Comparison of ENCODE assay signal across 21 mouse cellular contexts in the genomic region with DNA sequence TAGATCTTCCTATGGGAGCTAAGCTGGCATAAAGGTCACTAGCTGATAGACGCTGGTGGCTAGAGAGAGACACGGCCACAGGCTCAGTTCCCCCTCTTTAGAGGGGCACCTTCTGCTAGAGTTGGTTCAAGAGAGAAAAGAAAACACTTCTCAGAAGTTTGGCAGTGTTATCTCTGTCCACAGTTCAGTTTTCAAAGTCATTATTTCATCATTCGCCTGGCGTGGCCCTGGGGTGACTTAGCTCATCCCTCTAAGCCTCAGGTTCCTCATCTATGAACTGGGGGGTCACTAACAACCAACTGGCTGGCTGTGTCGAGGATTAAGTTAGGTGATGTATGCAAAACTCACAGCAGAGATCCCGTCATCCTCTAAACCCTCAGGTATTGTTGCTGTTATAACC.
"Had no signal": no experiment of that assay in that cellular context is flagged by ENCODE, and none has a peak within 500 bp of the region (broad histone marks: within the 10 kb centered on the region; RNA-seq: fewer than 3 reads in every experiment).

No protein-coding gene starts in this region.

- ATAC-seq: liver, embryonic 12.5 days had no signal

- H3K4me1 ChIP-seq: limb, embryonic 13.5 days; liver, embryonic 12.5 days; lung, embryonic 15.5 days had no signal

- H3K9me3 ChIP-seq: limb, embryonic 10.5 days; limb, embryonic 13.5 days; liver, embryonic 12.5 days; liver, embryonic 15.5 days; lung, embryonic 15.5 days; midbrain, embryonic 10.5 days; stomach, embryonic 15.5 days had no signal

- H3K4me3 ChIP-seq: layer of hippocampus, adult 2 months; limb, embryonic 10.5 days; limb, embryonic 13.5 days; liver, embryonic 12.5 days; liver, embryonic 15.5 days; lung, embryonic 15.5 days; megakaryocyte, embryonic 14.5 days; midbrain, embryonic 10.5 days; stomach, embryonic 15.5 days had no signal

- H3K27ac ChIP-seq: layer of hippocampus, adult 2 months; limb, embryonic 10.5 days; limb, embryonic 13.5 days; liver, embryonic 12.5 days; liver, embryonic 15.5 days; lung, embryonic 15.5 days; midbrain, embryonic 10.5 days; stomach, embryonic 15.5 days had no signal

- H3K9ac ChIP-seq: limb, embryonic 13.5 days; liver, embryonic 12.5 days; liver, embryonic 15.5 days; lung, embryonic 15.5 days; stomach, embryonic 15.5 days had no signal

- H3K4me2 ChIP-seq: limb, embryonic 13.5 days; liver, embryonic 12.5 days; liver, embryonic 15.5 days; lung, embryonic 15.5 days; stomach, embryonic 15.5 days had no signal

- H3K36me3 ChIP-seq: limb, embryonic 10.5 days; limb, embryonic 13.5 days; liver, embryonic 12.5 days; liver, embryonic 15.5 days; lung, embryonic 15.5 days; midbrain, embryonic 10.5 days; stomach, embryonic 15.5 days had no signal

- DNase-seq: kidney, adult 18-20 months; kidney, adult 9 months; kidney, postnatal 14 days; layer of hippocampus, adult 9-11 months; liver; lung, adult 18-20 months; lung, postnatal 10 days; lung, postnatal 4 days; midbrain, embryonic 14.5 days; right cerebral cortex, adult 18-20 months; right cerebral cortex, postnatal 14 days; thymus, postnatal 25 days had no signal

- H3K27me3 ChIP-seq: liver, embryonic 15.5 days; lung, embryonic 15.5 days; stomach, embryonic 15.5 days had no signal
